Mouse (Mus musculus): ENCODE measurements around the gene Noa1.

GRCm38 (mm10) chr5:77251656-77252055 lies 58.2 kb downstream of the Noa1 start:
- TF ChIP-seq CTCF (IDR thresholded peaks at IDR 0.05) (no peak), POLR2A (IDR thresholded peaks at IDR 0.05; ENCODE audit: insufficient read depth, low read depth, low read length) (no peak)
